Mouse (Mus musculus) heart, embryonic 10.5 days (tissue): ENCODE measurements around the gene Gm28048. TPM values are rescaled to one million over a fixed set of nuclear protein-coding genes. Genes with fewer than 3 reads are reported as not detected.

ENCODE experiments used
- DNase-seq: peaks from one replicate; pipeline ENCODE4 v3.0.0-alpha.2; 2017; ENCODE audit warnings: low spot score
- H3K27ac ChIP-seq: fragments of 300-500 bp; sonication (generic); 2 replicates; pipeline ENCODE4 v1.5.1; 2016; ENCODE audit warnings: mild to moderate bottlenecking
- H3K27me3 ChIP-seq: fragments of 300-500 bp; sonication (generic); 2 replicates; pipeline ENCODE4 v1.6.1; 2016; ENCODE audit warnings: mild to moderate bottlenecking; ENCODE audit not compliant: poor library complexity, insufficient read depth, severe bottlenecking
- H3K36me3 ChIP-seq: fragments of 300-500 bp; sonication (generic); 2 replicates; pipeline ENCODE4 v1.6.1; 2016; ENCODE audit warnings: mild to moderate bottlenecking, moderate library complexity
- H3K4me1 ChIP-seq: fragments of 300-500 bp; sonication (generic); 2 replicates; pipeline ENCODE4 v1.6.1; 2016; ENCODE audit warnings: mild to moderate bottlenecking
- H3K4me3 ChIP-seq: fragments of 300-500 bp; sonication (generic); 2 replicates; pipeline ENCODE4 v1.5.1; 2016; ENCODE audit warnings: mild to moderate bottlenecking, moderate library complexity
- H3K9me3 ChIP-seq: fragments of 300-500 bp; sonication (generic); 2 replicates; pipeline ENCODE4 v1.6.1; 2016; ENCODE audit warnings: mild to moderate bottlenecking, moderate library complexity
- WGBS: fragments of 180-500 bp; shearing (Covaris S2); methylation state at CpG from one replicate; pipeline ENCODE4 v1.1.7; 2016; 5-methylcytosine and 5-hydroxymethylcytosine counted together
- polyA plus RNA-seq: library from polyadenylated mRNA; unstranded; fragments of >200 nt; fragmentation: Nextera tagmentation; extraction: Ambion mirVana; gene quantifications from 2 replicates; pipeline ENCODE4 v1.2.1, GENCODE M21; 2016

The Gm28048 gene
- polyA plus RNA-seq, 1 experiment from 2014 or later, result 8.3 TPM

DNA sequence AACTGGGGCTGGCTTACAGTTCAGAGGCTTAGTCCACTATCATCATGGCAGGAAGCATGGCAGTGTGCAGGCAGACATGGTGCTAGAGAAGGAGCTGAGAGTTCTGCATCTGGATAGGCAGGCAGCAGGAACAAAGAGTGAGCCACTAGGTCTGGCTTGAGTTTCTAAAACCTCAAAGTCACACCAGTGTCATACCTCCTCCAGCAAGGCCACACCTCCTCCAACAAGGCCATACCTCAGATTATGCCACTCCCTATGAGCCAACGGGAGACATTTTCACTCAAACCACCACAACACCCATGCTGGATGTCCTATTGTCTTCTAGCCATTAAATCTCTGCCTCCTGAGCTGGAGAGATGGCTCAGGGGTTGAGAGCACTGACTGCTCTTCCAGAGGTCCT is 176.7 kb downstream of the Gm28048 start:
- peaks cover 17% of the 10 kb centered on the region for H3K4me1 ChIP-seq
- no peak for DNase-seq
- H3K27ac ChIP-seq, result no peak overlapping the region
- no peaks in the 10 kb centered on the region for H3K27me3 ChIP-seq
- WGBS, result 88% methylated on average over 1 of the region's 1 CpGs
- H3K36me3 ChIP-seq, result no peaks in the 10 kb centered on the region
- H3K4me3 ChIP-seq, result no peak overlapping the region
- no peaks in the 10 kb centered on the region for H3K9me3 ChIP-seq

DNA sequence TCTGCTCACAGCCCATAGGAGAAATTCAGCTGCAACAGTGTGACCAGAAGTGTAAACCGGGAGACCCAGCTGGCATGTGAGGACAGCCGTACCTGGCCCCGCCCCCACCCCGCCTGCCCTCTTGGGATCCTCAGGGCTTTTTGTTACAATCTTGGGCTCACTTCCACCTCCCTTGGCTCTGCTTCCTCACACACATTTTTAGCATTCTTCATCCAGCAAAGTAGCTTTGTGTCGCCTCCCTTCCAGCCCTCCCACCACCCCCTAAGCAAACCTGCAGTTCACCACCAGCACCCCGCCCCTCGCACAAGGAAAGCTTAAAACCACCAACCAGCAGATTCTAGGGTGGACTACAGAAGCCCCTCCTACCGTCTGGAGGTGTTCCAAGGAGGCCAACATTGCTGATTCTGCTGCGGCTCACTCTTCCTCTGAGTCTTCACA is 181.9 kb downstream of the Gm28048 start:
- H3K4me3 ChIP-seq, result peak overlapping the region; percentile 22; the same call in 1 of the 2 replicates
- H3K4me1 ChIP-seq, result peaks cover 16% of the 10 kb centered on the region
- H3K36me3 ChIP-seq, result no peaks in the 10 kb centered on the region
- no peaks in the 10 kb centered on the region for H3K27me3 ChIP-seq
- no peaks in the 10 kb centered on the region for H3K9me3 ChIP-seq
- DNase-seq, result peak; percentile 80
- peak overlapping the region; percentile 72 for H3K27ac ChIP-seq
- 14% methylated on average over 9 of the region's 9 CpGs for WGBS

DNA sequence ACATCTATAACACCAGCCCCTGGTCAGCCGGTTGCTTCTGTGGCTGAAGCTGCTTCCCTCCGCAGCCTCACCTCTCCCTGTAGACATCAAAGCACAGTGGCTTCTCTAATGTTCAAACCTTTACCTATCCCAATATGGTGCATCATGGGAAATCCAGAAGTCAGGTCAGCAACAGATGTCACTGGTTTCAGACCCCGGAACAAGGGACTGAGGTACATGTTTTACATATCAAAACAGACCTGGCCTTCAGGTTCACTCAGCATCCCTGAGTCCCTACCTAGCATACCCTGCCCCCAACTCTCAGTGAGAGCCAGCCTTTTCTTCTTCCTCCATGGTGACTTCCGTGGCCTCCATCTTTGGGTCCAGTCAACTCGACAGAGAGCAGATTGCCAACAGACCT is 183.0 kb downstream of the Gm28048 start:
- no peaks in the 10 kb centered on the region for H3K9me3 ChIP-seq
- no peaks in the 10 kb centered on the region for H3K36me3 ChIP-seq
- no peaks in the 10 kb centered on the region for H3K27me3 ChIP-seq
- no peak overlapping the region for H3K27ac ChIP-seq
- peaks cover 16% of the 10 kb centered on the region for H3K4me1 ChIP-seq
- DNase-seq, result no peak
- H3K4me3 ChIP-seq, result no peak overlapping the region
- 58% methylated on average over 5 of the region's 5 CpGs for WGBS

DNA sequence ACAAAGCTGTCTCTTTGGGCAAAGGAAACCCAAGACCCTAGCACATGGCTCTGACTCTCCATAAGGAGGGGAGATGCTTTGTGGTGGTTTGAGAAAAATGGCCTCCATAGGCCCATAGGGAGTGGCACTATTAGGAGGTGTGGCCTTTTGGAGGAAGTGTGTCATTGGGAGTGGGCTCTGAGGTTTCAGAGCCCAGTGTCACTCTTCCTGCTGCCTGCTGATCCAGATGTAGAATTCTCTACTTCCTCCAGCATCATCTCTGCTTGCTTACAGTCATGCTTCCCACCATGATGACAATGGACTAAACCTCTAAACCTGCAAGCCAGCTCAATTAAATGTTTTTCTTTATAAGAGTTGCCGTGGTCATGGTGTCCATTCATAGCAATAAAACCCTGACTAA is 187.2 kb downstream of the Gm28048 start:
- WGBS, result 88% methylated on average over 1 of the region's 1 CpGs
- Histone ChIP-seq H3K36me3 (no peaks in the 10 kb centered on the region), H3K4me3 (no peak overlapping the region), H3K9me3 (no peaks in the 10 kb centered on the region), H3K4me1 (peaks cover 9% of the 10 kb centered on the region), H3K27me3 (no peaks in the 10 kb centered on the region), H3K27ac (no peak overlapping the region)
- no peak for DNase-seq

DNA sequence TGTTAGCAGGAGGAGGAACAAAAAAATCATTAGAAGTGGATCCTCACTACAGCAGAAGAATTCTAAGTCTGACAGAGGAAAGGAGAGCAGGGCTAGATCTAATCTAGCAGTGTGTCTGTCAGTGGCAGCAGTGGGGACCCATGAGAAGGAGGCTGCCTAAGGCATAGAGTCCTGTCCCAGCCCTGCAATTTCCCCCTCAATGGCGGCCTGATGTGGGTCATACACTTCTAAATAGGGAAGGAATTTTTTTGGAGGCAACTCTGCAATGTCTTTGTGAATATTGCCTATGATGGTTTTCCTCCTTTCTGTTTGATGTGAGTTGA is 188.0 kb downstream of the Gm28048 start:
- DNase-seq, result no peak
- 79% methylated on average over 1 of the region's 1 CpGs for WGBS
- Histone ChIP-seq H3K4me1 (peaks cover 4% of the 10 kb centered on the region; the same call in 1 of the 2 replicates), H3K27ac (no peak overlapping the region), H3K4me3 (no peak overlapping the region), H3K36me3 (no peaks in the 10 kb centered on the region), H3K27me3 (no peaks in the 10 kb centered on the region), H3K9me3 (no peaks in the 10 kb centered on the region)

DNA sequence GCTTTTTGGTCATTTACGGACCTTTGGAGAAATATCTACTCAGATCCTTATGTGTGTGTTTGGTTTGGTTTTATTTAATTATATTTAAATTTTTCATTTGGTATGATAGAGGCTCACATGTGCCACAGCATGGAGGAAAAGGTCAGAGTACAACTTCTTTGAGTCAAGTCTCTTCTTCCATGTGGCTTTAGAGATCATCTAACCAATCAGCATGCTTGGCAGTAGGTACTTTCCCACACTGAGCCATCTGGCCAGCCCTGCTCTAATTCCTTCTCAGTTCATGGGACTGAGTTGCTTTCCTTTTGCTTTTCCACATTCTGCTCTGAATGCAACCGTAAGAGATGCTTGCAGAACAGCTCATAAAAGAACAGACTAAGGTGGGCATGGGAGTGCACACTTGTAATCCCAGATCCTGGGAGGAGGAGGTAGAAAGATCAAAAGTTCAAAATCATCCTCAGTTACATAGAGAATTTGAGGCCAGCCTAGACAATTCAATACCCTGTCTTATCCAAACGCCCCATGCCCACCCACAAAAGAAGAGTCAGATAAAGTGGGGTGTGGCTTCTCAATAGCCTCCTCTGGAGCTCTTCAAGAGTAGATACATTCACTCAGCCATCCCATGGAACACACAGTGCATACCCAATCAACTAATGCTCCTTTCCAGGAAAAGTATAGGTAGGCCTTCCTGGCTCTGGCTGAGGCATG is 188.6 kb downstream of the Gm28048 start:
- no peak for DNase-seq
- Histone ChIP-seq H3K4me1 (peaks cover 4% of the 10 kb centered on the region; the same call in 1 of the 2 replicates), H3K9me3 (no peaks in the 10 kb centered on the region), H3K27ac (no peak overlapping the region), H3K4me3 (no peak overlapping the region), H3K36me3 (no peaks in the 10 kb centered on the region), H3K27me3 (no peaks in the 10 kb centered on the region)
- 76% methylated on average over 3 of the region's 3 CpGs for WGBS

DNA sequence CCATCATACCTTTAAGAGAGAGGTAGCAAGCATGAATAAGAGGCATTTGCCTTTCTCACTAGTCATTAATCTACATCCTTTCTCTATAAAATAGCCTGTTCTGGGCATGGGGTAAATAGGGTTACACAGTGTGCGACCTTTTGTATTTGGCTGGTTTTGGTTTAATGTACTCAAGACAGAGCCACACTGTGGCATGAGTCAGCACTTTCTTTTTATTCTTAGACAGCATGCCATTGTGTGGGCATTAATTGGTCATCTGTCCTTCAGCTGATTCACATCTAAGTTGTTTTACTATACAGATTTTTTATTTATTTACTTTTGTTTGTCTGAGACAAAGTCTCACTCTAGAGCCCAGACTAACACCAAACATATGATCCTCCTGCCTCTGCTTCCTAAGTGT is 189.7 kb downstream of the Gm28048 start:
- no peak for DNase-seq
- 95% methylated on average over 1 of the region's 1 CpGs for WGBS
- Histone ChIP-seq H3K36me3 (no peaks in the 10 kb centered on the region), H3K27ac (no peak overlapping the region), H3K4me3 (no peak overlapping the region), H3K9me3 (no peaks in the 10 kb centered on the region), H3K4me1 (peaks cover 4% of the 10 kb centered on the region; the same call in 1 of the 2 replicates), H3K27me3 (no peaks in the 10 kb centered on the region)

DNA sequence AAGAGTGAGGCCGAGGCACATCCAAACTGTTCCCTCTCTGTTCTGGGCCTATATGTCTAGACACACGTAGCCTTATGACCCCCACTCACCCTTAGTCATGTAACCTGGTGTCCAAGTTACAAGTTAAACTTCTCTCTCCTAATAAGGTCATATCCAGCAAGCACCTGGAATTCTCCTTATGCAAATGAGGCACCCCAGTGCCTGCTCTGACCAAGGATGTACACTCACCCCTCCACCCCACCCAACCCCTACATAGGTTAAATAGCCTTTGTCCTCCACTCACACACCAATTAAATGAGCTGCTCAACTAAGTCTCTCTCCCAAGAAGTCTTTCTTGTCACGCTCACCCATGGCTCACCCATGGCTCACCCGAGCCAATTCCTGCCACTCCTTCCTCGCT is 190.2 kb downstream of the Gm28048 start:
- no peak for DNase-seq
- Histone ChIP-seq H3K36me3 (no peaks in the 10 kb centered on the region), H3K9me3 (no peaks in the 10 kb centered on the region), H3K27me3 (no peaks in the 10 kb centered on the region), H3K27ac (no peak overlapping the region), H3K4me1 (peaks cover 4% of the 10 kb centered on the region; the same call in 1 of the 2 replicates), H3K4me3 (no peak overlapping the region)
- WGBS, result 86% methylated on average over 5 of the region's 5 CpGs

DNA sequence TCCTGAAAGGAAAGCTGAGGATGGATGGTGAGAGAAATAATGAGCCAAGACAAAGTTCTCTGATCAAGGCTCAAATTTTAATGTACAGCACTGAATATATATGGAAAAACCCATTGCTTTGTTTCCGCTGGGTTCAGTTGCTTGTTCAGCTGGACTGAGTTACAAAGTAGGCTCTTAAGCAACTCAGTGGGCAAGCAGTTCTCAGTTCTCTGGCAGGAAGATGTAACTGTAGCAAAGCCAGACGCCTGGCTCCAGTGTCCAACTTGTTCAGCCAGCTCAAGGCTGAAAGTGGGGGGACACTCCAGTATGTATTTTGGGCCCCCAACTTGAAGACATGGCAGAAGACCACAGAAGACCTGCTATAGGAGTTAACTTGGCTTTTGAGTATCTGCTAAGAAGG is 194.1 kb downstream of the Gm28048 start:
- H3K27ac ChIP-seq, result no peak overlapping the region
- H3K4me1 ChIP-seq, result peaks cover 3% of the 10 kb centered on the region
- H3K36me3 ChIP-seq, result no peaks in the 10 kb centered on the region
- DNase-seq, result no peak
- no peaks in the 10 kb centered on the region for H3K9me3 ChIP-seq
- H3K4me3 ChIP-seq, result no peak overlapping the region
- no peaks in the 10 kb centered on the region for H3K27me3 ChIP-seq
- WGBS, result 80% methylated on average over 2 of the region's 2 CpGs

Other genes with a start within 250 kb of the Gm28048 start
- 2.6 and 2.9 TPM in 2 replicates for gene B3gnt2, start 121.1 kb downstream of the Gm28048 start, polyA plus RNA-seq
- gene Zrsr1, start 10.1 kb downstream of the Gm28048 start, polyA plus RNA-seq, result 1.7 and 2.5 TPM in 2 replicates
- 331 and 363 TPM in 2 replicates for gene Commd1, start 292 bp upstream of the Gm28048 start, polyA plus RNA-seq
- 292 and 340 TPM in 2 replicates for gene Cct4, start 8.4 kb upstream of the Gm28048 start, polyA plus RNA-seq
- 1.5 TPM in 2 replicates for gene Fam161a, start 25.4 kb upstream of the Gm28048 start, polyA plus RNA-seq